Mouse (Mus musculus): ENCODE measurements around the gene Sars2.
"Not testable (repeated sequence)": the region's sequence is repeated elsewhere in the genome, so short reads cannot be mapped to it uniquely, and the experiment has no call there.

The Sars2 gene

DNA sequence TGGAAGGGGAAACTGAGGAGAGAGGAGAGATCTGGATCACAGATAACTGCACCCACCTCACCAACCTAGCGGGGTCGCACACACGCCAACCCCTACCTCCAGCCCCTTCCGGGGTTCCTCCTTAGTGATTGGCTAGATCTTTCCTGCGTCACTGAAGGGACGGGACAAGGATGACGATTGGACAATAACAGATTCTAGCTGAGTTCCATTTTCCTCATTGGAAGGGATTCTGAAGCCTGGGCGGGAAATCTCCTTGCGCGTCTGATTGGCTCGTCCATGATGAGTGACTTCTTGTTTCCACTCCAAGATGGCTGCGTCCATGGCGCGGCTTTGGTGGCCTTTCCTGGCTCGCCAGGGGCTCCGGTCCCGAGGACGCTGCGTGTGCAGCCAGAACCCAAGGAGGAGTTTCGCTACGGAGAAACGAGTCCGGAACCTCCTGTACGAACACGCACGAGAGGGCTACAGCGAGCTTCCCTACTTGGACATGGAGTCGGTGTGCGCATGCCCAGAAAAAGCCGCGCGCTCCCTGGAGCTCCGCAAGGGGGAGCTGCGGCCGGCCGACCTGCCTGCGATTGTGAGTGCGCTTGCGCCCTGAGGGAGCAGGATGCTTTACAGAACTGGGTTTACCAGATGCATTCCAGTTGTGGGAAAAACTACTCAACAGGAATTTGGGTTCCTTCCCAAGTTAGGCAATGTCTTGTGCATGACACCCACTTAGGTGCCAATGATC, at the start of gene Sars2, which contains the start of gene Mrps12:
TSS of gene Sars2 (plus strand) at position 284 of the 730 bp plus-strand sequence.
TSS of gene Mrps12 (minus strand) at position 112 of the 730 bp plus-strand sequence.
- DNase-seq: peak; percentile 95

GRCm38 (mm10) chr7:28692545-28693320, 49.1 kb upstream of the Sars2 start, which contains the start of gene Fbxo27:
Fbxo27 (plus strand) TSS chr7:28692849.
- DNase-seq: no peak

GRCm38 (mm10) chr7:28693321-28693966, 48.3 kb upstream of the Sars2 start:
- peak; percentile 96 for DNase-seq

GRCm38 (mm10) chr7:28694423-28694822, 47.4 kb upstream of the Sars2 start:
- DNase-seq: peak; percentile 69

DNA sequence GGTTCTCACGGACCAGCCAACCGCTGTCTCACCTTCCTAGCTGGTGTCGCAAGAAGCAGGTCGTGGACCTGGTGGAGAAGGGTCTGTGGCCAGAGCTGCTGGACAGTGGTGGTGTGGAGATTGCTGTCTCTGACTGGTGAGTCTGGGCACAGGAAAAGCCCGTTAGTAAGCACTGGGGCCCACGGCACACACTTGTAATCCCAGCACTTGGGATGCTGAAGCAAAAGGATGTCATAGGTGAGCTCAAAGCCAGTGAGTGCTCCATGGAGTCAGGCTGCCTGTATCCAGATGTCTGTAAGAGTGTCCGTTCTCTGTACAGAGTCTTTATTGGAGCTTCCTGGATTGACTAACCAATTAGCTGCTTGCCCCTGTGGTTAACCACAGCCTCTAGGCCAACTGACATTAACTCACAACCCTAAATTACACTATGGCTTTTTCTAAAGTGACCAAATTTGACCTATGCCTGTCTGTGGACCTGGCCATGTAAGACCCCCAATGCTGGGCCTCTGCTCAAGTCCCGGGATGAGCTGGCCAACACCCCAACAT, 46.8 kb upstream of the Sars2 start:
- DNase-seq: peak; percentile 43

GRCm38 (mm10) chr7:28697277-28697676, 44.5 kb upstream of the Sars2 start:
- DNase-seq: no peak

DNA sequence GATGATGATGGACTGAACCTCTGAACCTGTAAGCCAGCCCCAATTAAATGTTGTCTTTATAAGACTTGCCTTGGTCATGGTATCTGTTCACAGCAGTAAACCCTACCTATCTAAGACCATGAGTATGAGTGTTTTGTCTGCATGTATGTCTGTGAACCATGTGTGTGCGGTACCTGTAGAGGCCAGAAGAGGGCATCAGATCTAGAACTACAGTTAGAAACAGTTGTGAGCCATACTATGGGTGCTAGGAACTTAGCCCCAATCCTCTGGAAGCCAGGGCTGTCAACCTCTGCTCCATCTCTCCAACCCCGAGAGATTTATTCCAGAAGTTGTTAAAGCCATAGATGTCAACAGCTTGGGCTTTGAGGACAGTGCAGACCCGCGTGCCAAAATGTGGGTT, 41.5 kb upstream of the Sars2 start:
- DNase-seq: no peak

- DNase-seq: not testable (repeated sequence)
Measured at GRCm38 (mm10) chr7:28701306-28701705, 40.5 kb upstream of the Sars2 start.

GRCm38 (mm10) chr7:28702601-28703143, 39.1 kb upstream of the Sars2 start:
- DNase-seq: no peak

DNA sequence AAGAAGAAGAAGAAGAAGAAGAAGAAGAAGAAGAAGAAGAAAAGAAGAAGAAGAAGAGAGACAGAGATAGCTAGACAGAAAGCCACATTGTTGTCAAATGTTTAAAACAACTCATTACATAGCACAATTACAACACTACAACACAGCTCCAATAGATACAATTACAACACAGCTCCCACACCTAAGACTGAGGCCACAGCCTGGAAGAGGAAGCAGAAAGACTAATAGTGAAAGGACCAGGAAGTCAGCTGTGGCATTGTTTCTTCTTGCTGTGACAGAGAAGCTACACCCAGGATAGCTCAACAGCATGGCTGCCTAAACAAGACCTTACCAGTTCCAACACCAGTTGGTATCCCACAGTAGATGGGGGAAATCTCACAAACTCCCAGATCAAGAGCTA, 32.3 kb upstream of the Sars2 start:
- no peak for DNase-seq

- DNase-seq: peak; percentile 60
Measured at GRCm38 (mm10) chr7:28710962-28711361, 30.8 kb upstream of the Sars2 start.

DNA sequence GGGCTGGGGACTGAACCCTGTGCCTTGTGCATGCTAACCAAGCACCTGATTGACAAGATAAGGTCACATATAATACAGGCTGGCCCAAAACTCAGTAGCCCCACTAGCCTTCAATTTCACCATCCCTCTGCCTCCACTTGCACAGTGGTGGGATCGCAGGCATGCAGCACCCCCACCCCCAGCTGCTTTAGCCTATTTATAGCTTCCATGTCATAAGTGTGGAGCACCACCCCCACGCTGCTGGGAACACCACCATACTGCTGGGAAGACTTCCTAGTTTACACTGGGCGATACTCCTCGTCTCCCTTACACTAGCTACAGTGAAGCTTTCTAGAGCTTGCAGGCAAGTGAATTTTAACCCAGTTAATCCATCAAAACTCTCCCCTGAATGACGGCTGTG, 27.1 kb upstream of the Sars2 start:
- no peak for DNase-seq

DNA sequence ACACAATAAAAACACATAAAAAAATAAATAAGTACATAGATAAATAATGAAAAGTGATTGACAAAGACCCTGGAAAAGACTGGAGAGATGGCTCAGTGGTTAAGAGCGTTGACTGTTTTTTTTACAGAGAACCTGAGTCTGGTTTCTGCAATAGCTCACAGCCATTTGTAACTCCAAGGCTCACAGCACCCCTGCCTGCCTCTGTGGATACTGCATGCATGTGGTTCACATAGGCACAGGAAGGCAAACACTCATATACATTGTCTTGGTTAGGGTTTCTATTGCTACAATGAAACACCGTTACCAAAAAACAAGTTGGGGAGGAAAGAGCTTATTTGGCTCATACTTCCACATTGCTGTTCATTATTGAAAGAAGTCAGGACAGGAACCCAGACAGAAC, 26.2 kb upstream of the Sars2 start:
- DNase-seq: peak; percentile 67

GRCm38 (mm10) chr7:28716590-28717281, 25.1 kb upstream of the Sars2 start, which contains the start of gene Fbxo17:
Fbxo17 (plus strand) TSS chr7:28716804.
- DNase-seq: peak; percentile 77

- DNase-seq: no peak
Measured at GRCm38 (mm10) chr7:28717726-28718125, 24.1 kb upstream of the Sars2 start.

DNA sequence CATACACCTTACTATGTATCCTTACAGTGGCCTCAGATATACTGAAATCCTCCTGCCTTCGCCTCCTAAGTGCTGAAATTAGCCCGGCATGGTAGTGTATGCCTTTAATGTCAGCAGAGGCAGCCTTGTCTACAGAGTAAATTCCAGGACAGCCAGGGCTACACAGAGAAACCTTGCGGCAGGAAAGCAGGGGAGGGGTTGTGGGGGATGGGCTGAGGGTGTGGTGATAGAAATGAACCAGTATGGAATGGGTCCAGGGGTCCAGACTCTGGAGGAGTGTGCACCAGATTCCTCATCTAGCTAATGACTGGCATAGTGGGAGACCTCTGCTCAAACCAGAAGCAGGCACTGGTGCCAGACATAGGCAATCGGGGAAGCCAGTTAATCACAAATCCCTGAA, 22.6 kb upstream of the Sars2 start:
- DNase-seq: no peak

DNA sequence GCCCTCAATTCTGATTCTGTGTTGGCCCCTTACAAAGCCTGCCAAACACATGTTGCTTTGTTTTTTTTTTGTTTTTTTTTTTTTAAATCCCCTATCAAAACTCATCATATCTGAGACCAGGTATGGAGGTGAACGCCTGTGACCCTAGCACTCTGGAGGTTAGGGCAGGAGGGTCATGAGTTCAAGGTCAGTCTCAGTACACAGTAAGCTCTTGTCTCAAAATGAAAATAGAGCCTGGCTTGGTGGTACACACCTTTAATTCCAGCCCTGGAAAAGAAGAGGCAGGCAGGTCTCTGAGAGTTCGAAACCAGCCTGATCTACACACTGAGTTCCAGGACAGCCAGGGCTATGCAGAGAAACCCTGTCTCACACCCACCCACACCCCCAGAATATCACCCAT, 22.1 kb upstream of the Sars2 start:
- no peak for DNase-seq

GRCm38 (mm10) chr7:28720753-28721537, 20.8 kb upstream of the Sars2 start:
- no peak for DNase-seq

GRCm38 (mm10) chr7:28722079-28722478, 19.7 kb upstream of the Sars2 start:
- peak; percentile 56 for DNase-seq

GRCm38 (mm10) chr7:28724613-28725012, 17.2 kb upstream of the Sars2 start:
- no peak for DNase-seq

DNA sequence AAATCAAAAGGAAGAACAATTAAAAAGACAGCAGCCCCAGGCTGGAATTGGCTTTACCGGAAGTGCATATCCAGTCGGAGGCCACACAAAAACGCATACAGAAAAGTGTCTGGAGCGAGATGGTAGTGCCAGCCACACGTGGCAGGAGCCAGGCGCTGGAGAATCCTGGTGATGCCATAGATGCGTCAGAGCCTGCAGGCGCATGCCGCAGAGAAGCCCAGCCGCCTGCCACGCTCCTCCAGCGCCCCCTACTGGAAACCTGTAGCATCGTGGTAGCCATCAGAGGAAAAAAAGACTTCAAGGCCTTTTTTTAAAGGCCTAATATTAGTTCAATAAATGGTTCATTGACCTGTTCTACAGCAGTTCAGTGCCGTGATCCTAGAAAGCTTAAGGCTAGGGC, 15.2 kb upstream of the Sars2 start:
- peak; percentile 92 for DNase-seq
